Mouse (Mus musculus) heart, embryonic 10.5 days (tissue): ENCODE data around the gene Zfp467. TPM values are rescaled to one million over a fixed set of nuclear protein-coding genes. Genes with fewer than 3 reads are reported as not detected.
A peak's percentile ranks its signal among the peaks of the same experiment; 100 is the strongest.

Experiments
- DNase-seq: peaks from one replicate; pipeline ENCODE4 v3.0.0-alpha.2; 2017; ENCODE audit warnings: low spot score
- H3K27ac ChIP-seq: fragments of 300-500 bp; sonication (generic); 2 replicates; pipeline ENCODE4 v1.5.1; 2016; ENCODE audit warnings: mild to moderate bottlenecking
- H3K27me3 ChIP-seq: fragments of 300-500 bp; sonication (generic); 2 replicates; pipeline ENCODE4 v1.6.1; 2016; ENCODE audit warnings: mild to moderate bottlenecking; ENCODE audit not compliant: poor library complexity, insufficient read depth, severe bottlenecking
- H3K36me3 ChIP-seq: fragments of 300-500 bp; sonication (generic); 2 replicates; pipeline ENCODE4 v1.6.1; 2016; ENCODE audit warnings: mild to moderate bottlenecking, moderate library complexity
- H3K4me1 ChIP-seq: fragments of 300-500 bp; sonication (generic); 2 replicates; pipeline ENCODE4 v1.6.1; 2016; ENCODE audit warnings: mild to moderate bottlenecking
- H3K4me3 ChIP-seq: fragments of 300-500 bp; sonication (generic); 2 replicates; pipeline ENCODE4 v1.5.1; 2016; ENCODE audit warnings: mild to moderate bottlenecking, moderate library complexity
- H3K9me3 ChIP-seq: fragments of 300-500 bp; sonication (generic); 2 replicates; pipeline ENCODE4 v1.6.1; 2016; ENCODE audit warnings: mild to moderate bottlenecking, moderate library complexity
- WGBS: fragments of 180-500 bp; shearing (Covaris S2); methylation state at CpG from one replicate; pipeline ENCODE4 v1.1.7; 2016; 5-methylcytosine and 5-hydroxymethylcytosine counted together
- microRNA-seq: library from miRNA; unstranded; fragments of <30 nt; microRNA quantifications from one replicate; pipeline ENCODE4, GENCODE M21; 2017
- polyA plus RNA-seq: library from polyadenylated mRNA; unstranded; fragments of >200 nt; fragmentation: Nextera tagmentation; extraction: Ambion mirVana; gene quantifications from 2 replicates; pipeline ENCODE4 v1.2.1, GENCODE M21; 2016

The Zfp467 gene
- polyA plus RNA-seq, 1 experiment from 2014 or later: 13.9 TPM

DNA sequence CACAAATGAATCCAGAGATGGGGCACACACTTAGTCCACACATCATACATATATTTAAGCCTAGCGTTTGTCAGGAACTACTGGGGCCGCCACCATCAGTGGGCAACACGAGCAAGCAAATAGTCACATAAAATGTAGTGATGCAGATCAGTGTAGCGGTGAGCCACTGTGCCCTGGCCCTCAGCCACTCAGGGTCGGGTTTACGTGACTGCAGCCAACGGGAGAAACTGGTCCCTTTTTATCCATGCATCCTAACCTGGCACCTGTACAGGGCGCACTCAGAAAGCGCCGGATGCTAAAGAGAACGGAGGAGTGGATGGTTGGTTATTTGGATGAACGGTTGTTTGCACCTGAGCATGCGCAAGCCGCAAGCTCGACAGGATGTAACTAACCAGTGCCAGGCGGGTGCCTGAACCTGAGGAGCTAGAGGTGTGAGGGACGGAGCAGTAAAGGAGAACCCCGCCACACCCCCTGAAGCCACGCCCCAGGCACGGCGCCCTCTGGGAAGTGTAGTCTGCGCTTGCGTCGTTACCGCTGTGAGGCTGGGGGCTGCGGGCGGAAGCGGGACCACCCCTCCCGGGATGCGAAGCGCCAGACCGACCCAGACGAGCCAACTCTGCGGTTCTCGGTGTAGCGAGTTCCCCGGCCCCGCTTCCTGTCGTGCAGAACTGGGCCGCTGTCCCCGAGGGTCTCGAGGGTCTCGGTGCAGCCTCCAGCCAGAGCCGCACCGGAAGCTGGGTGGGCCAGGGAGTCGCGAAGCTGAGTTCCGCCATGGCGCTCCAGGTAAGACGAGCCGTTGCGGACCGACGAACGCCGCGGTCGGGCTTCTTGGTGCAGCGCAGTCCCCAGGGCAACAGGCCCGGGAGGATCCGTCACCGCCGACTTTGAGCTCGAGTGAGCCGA, 50.3 kb downstream of the Zfp467 start, which contains the start of gene Krba1:
Krba1 (plus strand) TSS at position 482 of the 903 bp plus-strand sequence.
- WGBS: 2% methylated on average over 65 of the region's 65 CpGs
- Histone ChIP-seq H3K36me3 (no peaks in the 10 kb centered on the region), H3K9me3 (no peaks in the 10 kb centered on the region), H3K27me3 (no peaks in the 10 kb centered on the region), H3K27ac (peak within 1 kb of the TSS; percentile 96), H3K4me1 (peaks cover 27% of the 10 kb centered on the region), H3K4me3 (peak within 1 kb of the TSS; percentile 90)
- peak; percentile 91 for DNase-seq

DNA sequence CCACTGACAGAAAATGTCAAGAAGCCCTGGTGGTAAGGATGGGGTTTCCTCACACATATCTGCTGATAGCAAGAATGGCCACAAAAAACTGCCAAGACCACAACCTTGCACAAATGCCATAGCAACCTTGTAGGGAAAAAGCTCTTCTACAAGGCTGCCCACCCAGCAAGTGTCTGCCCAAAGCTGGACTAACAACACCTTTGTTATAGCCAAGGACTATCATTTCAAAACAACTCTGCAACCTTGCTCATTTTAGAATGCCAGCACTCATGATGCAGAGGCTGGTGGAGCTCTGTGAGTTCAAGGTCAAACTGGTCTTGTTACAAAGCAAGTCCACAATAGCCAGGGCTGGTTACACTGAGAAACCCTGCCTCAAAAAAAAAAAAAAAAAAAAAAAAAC, 51.8 kb downstream of the Zfp467 start:
- H3K27ac ChIP-seq: no peak overlapping the region
- no peaks in the 10 kb centered on the region for H3K9me3 ChIP-seq
- H3K36me3 ChIP-seq: no peaks in the 10 kb centered on the region
- H3K4me1 ChIP-seq: peaks cover 27% of the 10 kb centered on the region
- DNase-seq: no peak
- no peak overlapping the region for H3K4me3 ChIP-seq
- no peaks in the 10 kb centered on the region for H3K27me3 ChIP-seq

DNA sequence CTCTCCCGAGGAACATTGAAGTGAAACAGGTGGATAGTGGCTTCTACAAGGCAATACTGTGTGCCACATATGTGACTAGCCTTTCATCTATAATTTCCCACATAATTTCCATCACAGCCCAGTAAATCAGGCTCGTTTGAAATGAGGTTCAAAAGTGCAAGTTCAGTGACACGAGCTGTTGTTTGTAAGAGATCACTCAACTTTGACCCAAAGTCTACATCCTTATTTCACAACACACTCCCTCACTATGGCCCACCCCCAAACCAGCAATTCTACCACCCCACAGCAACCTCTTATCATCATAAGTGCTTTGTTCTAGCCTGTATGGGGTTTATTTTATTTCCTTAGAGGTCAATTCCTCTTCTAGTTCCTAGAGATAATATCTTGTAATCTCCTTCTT, 57.4 kb downstream of the Zfp467 start:
- WGBS: 64% methylated on average over 3 of the region's 3 CpGs
- H3K4me1 ChIP-seq: no peaks in the 10 kb centered on the region
- H3K27ac ChIP-seq: no peak overlapping the region
- no peak for DNase-seq
- H3K4me3 ChIP-seq: no peak overlapping the region
- H3K27me3 ChIP-seq: no peaks in the 10 kb centered on the region
- no peaks in the 10 kb centered on the region for H3K36me3 ChIP-seq
- no peaks in the 10 kb centered on the region for H3K9me3 ChIP-seq

Small RNAs within 50 kb of the gene (microRNA-seq; reads per million reads assigned to microRNA genes)
- gene Gm24325: not detected

Other genes with a start within 250 kb of the Zfp467 start
- 17.5 and 25.6 TPM in 2 replicates for gene Krba1, start 50.2 kb downstream of the Zfp467 start, polyA plus RNA-seq
- 0.15 and 0.64 TPM in 2 replicates for gene Sspo, start 2.4 kb upstream of the Zfp467 start, polyA plus RNA-seq
- gene Atp6v0e2, start 91.8 kb upstream of the Zfp467 start, polyA plus RNA-seq: 21.1 and 26.6 TPM in 2 replicates
- 9.5 and 12.9 TPM in 2 replicates for gene Lrrc61, start 109.0 kb upstream of the Zfp467 start, polyA plus RNA-seq
- 10.5 and 18.2 TPM in 2 replicates for gene Rarres2, start 127.0 kb upstream of the Zfp467 start, polyA plus RNA-seq
- gene Gm45021, start 143.8 kb upstream of the Zfp467 start, polyA plus RNA-seq: not detected in 2 replicates
- 31.9 and 33.2 TPM in 2 replicates for gene Repin1, start 148.1 kb upstream of the Zfp467 start, polyA plus RNA-seq
- 0.49 TPM in 1 of 2 replicates, not detected in the other for gene Gm44965, start 148.1 kb upstream of the Zfp467 start, polyA plus RNA-seq
- gene Zfp775, start 156.2 kb upstream of the Zfp467 start, polyA plus RNA-seq: 7.7 and 8.9 TPM in 2 replicates
- gene AI854703, start 180.9 kb upstream of the Zfp467 start, polyA plus RNA-seq: 0.90 and 1.6 TPM in 2 replicates
- 0.70 and 0.87 TPM in 2 replicates for gene Gimap8, start 201.4 kb upstream of the Zfp467 start, polyA plus RNA-seq
- gene Gimap9, start 230.3 kb upstream of the Zfp467 start, polyA plus RNA-seq: 7.4 and 8.7 TPM in 2 replicates
- gene Gimap4, start 238.7 kb upstream of the Zfp467 start, polyA plus RNA-seq: 6.4 and 10.6 TPM in 2 replicates